Mouse (Mus musculus): Measurements from ENCODE around the gene Mup20. TPM values are rescaled to one million over a fixed set of nuclear protein-coding genes. Genes with fewer than 3 reads are reported as not detected.
"Not testable (repeated sequence)": the region's sequence is repeated elsewhere in the genome, so short reads cannot be mapped to it uniquely, and the experiment has no call there.

Mup20 gene
- polyA plus RNA-seq (2014; fragmentation: Nextera tagmentation; extraction: Ambion mirVana) = not detected in 2 replicates

GRCm38 (mm10) chr4:62054058-62054457 lies at the start of gene Mup20:
Mup20 (minus strand) TSS chr4:62054158.
- H3K4me2 ChIP-seq (ENCODE audit: low read depth, low read length, severe bottlenecking); H3K27ac ChIP-seq (ENCODE audit: low read depth, low read length); H3K9ac ChIP-seq (ENCODE audit: low read length); ATAC-seq (replicated peaks; ENCODE audit: low FRiP score); H3K36me3 ChIP-seq (ENCODE audit: control insufficient read depth, insufficient read depth, low read length); H3K27me3 ChIP-seq (ENCODE audit: control insufficient read depth, insufficient read depth, low read length); H3K9me3 ChIP-seq (ENCODE audit: control insufficient read depth, low read length); H3K4me1 ChIP-seq (replicated peaks; ENCODE audit: control insufficient read depth, insufficient read depth, low read length); DNase-seq (ENCODE audit: low spot score); H3K4me3 ChIP-seq (ENCODE audit: low read depth, low read length): not testable (repeated sequence)
- 100% methylated on average over 2 of the region's 3 CpGs for WGBS

GRCm38 (mm10) chr4:62103366-62103765 lies 49.4 kb upstream of the Mup20 start:
- not testable (repeated sequence) for H3K4me2 ChIP-seq (ENCODE audit: low read depth, low read length, severe bottlenecking); H3K27me3 ChIP-seq (ENCODE audit: control insufficient read depth, insufficient read depth, low read length); H3K4me3 ChIP-seq (ENCODE audit: low read depth, low read length); DNase-seq (ENCODE audit: low spot score); H3K9ac ChIP-seq (ENCODE audit: low read length); ATAC-seq (replicated peaks; ENCODE audit: low FRiP score); H3K27ac ChIP-seq (ENCODE audit: low read depth, low read length); H3K4me1 ChIP-seq (replicated peaks; ENCODE audit: control insufficient read depth, insufficient read depth, low read length); H3K9me3 ChIP-seq (ENCODE audit: control insufficient read depth, low read length); H3K36me3 ChIP-seq (ENCODE audit: control insufficient read depth, insufficient read depth, low read length)
- WGBS = 70% methylated on average over 2 of the region's 2 CpGs

- Histone ChIP-seq H3K9me3 (ENCODE audit: control insufficient read depth, low read length) (no peaks in the 10 kb centered on the region), H3K27me3 (ENCODE audit: control insufficient read depth, insufficient read depth, low read length) (no peaks in the 10 kb centered on the region), H3K4me2 (ENCODE audit: low read depth, low read length, severe bottlenecking) (no peak overlapping the region), H3K4me1 (replicated peaks; ENCODE audit: control insufficient read depth, insufficient read depth, low read length) (no peaks in the 10 kb centered on the region), H3K4me3 (ENCODE audit: low read depth, low read length) (no peak overlapping the region), H3K9ac (ENCODE audit: low read length) (no peak overlapping the region), H3K36me3 (ENCODE audit: control insufficient read depth, insufficient read depth, low read length) (no peaks in the 10 kb centered on the region), H3K27ac (ENCODE audit: low read depth, low read length) (no peak overlapping the region)
- ATAC-seq (replicated peaks; ENCODE audit: low FRiP score) = no peak
- 87% methylated on average over 2 of the region's 2 CpGs for WGBS
- no peak for DNase-seq (ENCODE audit: low spot score)
Observed at GRCm38 (mm10) chr4:62087953-62088352, 34.0 kb upstream of the Mup20 start.

- no peak within 1 kb of the TSS for H3K4me2 ChIP-seq (ENCODE audit: low read depth, low read length, severe bottlenecking)
- WGBS = 69% methylated on average over 2 of the region's 2 CpGs
- ATAC-seq (replicated peaks; ENCODE audit: low FRiP score) (no peak), DNase-seq (ENCODE audit: low spot score) (no peak)
- no peaks in the 10 kb centered on the region for H3K27me3 ChIP-seq (ENCODE audit: control insufficient read depth, insufficient read depth, low read length)
- no peaks in the 10 kb centered on the region for H3K36me3 ChIP-seq (ENCODE audit: control insufficient read depth, insufficient read depth, low read length)
- H3K4me1 ChIP-seq (replicated peaks; ENCODE audit: control insufficient read depth, insufficient read depth, low read length) = no peaks in the 10 kb centered on the region
- no peak within 1 kb of the TSS for H3K9ac ChIP-seq (ENCODE audit: low read length)
- H3K27ac ChIP-seq (ENCODE audit: low read depth, low read length) = no peak within 1 kb of the TSS
- no peaks in the 10 kb centered on the region for H3K9me3 ChIP-seq (ENCODE audit: control insufficient read depth, low read length)
- H3K4me3 ChIP-seq (ENCODE audit: low read depth, low read length) = no peak within 1 kb of the TSS
Observed at GRCm38 (mm10) chr4:62087241-62087640, 33.3 kb upstream of the Mup20 start, which contains the start of gene Mup3. Mup3 (minus strand) TSS chr4:62087342.

GRCm38 (mm10) chr4:62082755-62083154 lies 28.8 kb upstream of the Mup20 start:
- H3K27ac ChIP-seq (ENCODE audit: low read depth, low read length) = no peak overlapping the region
- ATAC-seq (replicated peaks; ENCODE audit: low FRiP score) (no peak), DNase-seq (ENCODE audit: low spot score) (no peak)
- no peaks in the 10 kb centered on the region for H3K36me3 ChIP-seq (ENCODE audit: control insufficient read depth, insufficient read depth, low read length)
- no peaks in the 10 kb centered on the region for H3K27me3 ChIP-seq (ENCODE audit: control insufficient read depth, insufficient read depth, low read length)
- no peak overlapping the region for H3K9ac ChIP-seq (ENCODE audit: low read length)
- no peak overlapping the region for H3K4me3 ChIP-seq (ENCODE audit: low read depth, low read length)
- no peaks in the 10 kb centered on the region for H3K4me1 ChIP-seq (replicated peaks; ENCODE audit: control insufficient read depth, insufficient read depth, low read length)
- H3K4me2 ChIP-seq (ENCODE audit: low read depth, low read length, severe bottlenecking) = no peak overlapping the region
- no peaks in the 10 kb centered on the region for H3K9me3 ChIP-seq (ENCODE audit: control insufficient read depth, low read length)

- WGBS = 67% methylated on average over 3 of the region's 3 CpGs
- H3K9me3 ChIP-seq (ENCODE audit: control insufficient read depth, low read length) = no peaks in the 10 kb centered on the region
- no peak for ATAC-seq (replicated peaks; ENCODE audit: low FRiP score)
Observed at GRCm38 (mm10) chr4:62075126-62075525, 21.2 kb upstream of the Mup20 start.

GRCm38 (mm10) chr4:62054780-62055179 lies 822 bp upstream of the Mup20 start:
- not testable (repeated sequence) for ATAC-seq (replicated peaks; ENCODE audit: low FRiP score); H3K27ac ChIP-seq (ENCODE audit: low read depth, low read length); DNase-seq (ENCODE audit: low spot score); H3K27me3 ChIP-seq (ENCODE audit: control insufficient read depth, insufficient read depth, low read length); H3K9ac ChIP-seq (ENCODE audit: low read length); H3K4me2 ChIP-seq (ENCODE audit: low read depth, low read length, severe bottlenecking); H3K4me1 ChIP-seq (replicated peaks; ENCODE audit: control insufficient read depth, insufficient read depth, low read length); H3K36me3 ChIP-seq (ENCODE audit: control insufficient read depth, insufficient read depth, low read length); H3K9me3 ChIP-seq (ENCODE audit: control insufficient read depth, low read length); H3K4me3 ChIP-seq (ENCODE audit: low read depth, low read length)
- WGBS = 82% methylated on average over 2 of the region's 2 CpGs

More at GRCm38 (mm10) chr4:62075126-62075525, 21.2 kb upstream of the Mup20 start:
- Histone ChIP-seq H3K4me1 (replicated peaks; ENCODE audit: control insufficient read depth, insufficient read depth, low read length) (no peaks in the 10 kb centered on the region), H3K27me3 (ENCODE audit: control insufficient read depth, insufficient read depth, low read length) (no peaks in the 10 kb centered on the region), H3K4me2 (ENCODE audit: low read depth, low read length, severe bottlenecking) (no peak overlapping the region), H3K36me3 (ENCODE audit: control insufficient read depth, insufficient read depth, low read length) (no peaks in the 10 kb centered on the region), H3K4me3 (ENCODE audit: low read depth, low read length) (no peak overlapping the region), H3K9ac (ENCODE audit: low read length) (no peak overlapping the region), H3K27ac (ENCODE audit: low read depth, low read length) (no peak overlapping the region)
- DNase-seq (ENCODE audit: low spot score) = no peak

- no peaks in the 10 kb centered on the region for H3K9me3 ChIP-seq (ENCODE audit: control insufficient read depth, low read length)
- WGBS = 91% methylated on average over 1 of the region's 1 CpGs
Observed at GRCm38 (mm10) chr4:62026281-62026680, 27.7 kb downstream of the Mup20 start.

GRCm38 (mm10) chr4:62024256-62024959 lies 29.6 kb downstream of the Mup20 start:
- Histone ChIP-seq H3K9me3 (ENCODE audit: control insufficient read depth, low read length) (no peaks in the 10 kb centered on the region), H3K9ac (ENCODE audit: low read length) (no peak overlapping the region), H3K4me1 (replicated peaks; ENCODE audit: control insufficient read depth, insufficient read depth, low read length) (no peaks in the 10 kb centered on the region), H3K27me3 (ENCODE audit: control insufficient read depth, insufficient read depth, low read length) (no peaks in the 10 kb centered on the region), H3K27ac (ENCODE audit: low read depth, low read length) (no peak overlapping the region), H3K36me3 (ENCODE audit: control insufficient read depth, insufficient read depth, low read length) (no peaks in the 10 kb centered on the region), H3K4me3 (ENCODE audit: low read depth, low read length) (no peak overlapping the region), H3K4me2 (ENCODE audit: low read depth, low read length, severe bottlenecking) (no peak overlapping the region)
- WGBS = 65% methylated on average over 2 of the region's 2 CpGs
- DNase-seq (ENCODE audit: low spot score) (no peak), ATAC-seq (replicated peaks; ENCODE audit: low FRiP score) (no peak)

More at GRCm38 (mm10) chr4:62026281-62026680, 27.7 kb downstream of the Mup20 start:
- Histone ChIP-seq H3K4me1 (replicated peaks; ENCODE audit: control insufficient read depth, insufficient read depth, low read length) (no peaks in the 10 kb centered on the region), H3K4me2 (ENCODE audit: low read depth, low read length, severe bottlenecking) (no peak overlapping the region), H3K36me3 (ENCODE audit: control insufficient read depth, insufficient read depth, low read length) (no peaks in the 10 kb centered on the region), H3K27ac (ENCODE audit: low read depth, low read length) (no peak overlapping the region), H3K4me3 (ENCODE audit: low read depth, low read length) (no peak overlapping the region), H3K9ac (ENCODE audit: low read length) (no peak overlapping the region), H3K27me3 (ENCODE audit: control insufficient read depth, insufficient read depth, low read length) (no peaks in the 10 kb centered on the region)
- no peak for DNase-seq (ENCODE audit: low spot score)
- no peak for ATAC-seq (replicated peaks; ENCODE audit: low FRiP score)
